Mouse (Mus musculus) midbrain, embryonic 14.5 days (tissue): ENCODE data around the gene Pde4d. TPM values are rescaled to one million over a fixed set of nuclear protein-coding genes. Genes with fewer than 3 reads are reported as not detected.

Experiments used
- ATAC-seq: fragments of 200-750 bp; cut with Nextera tagmentation; 2 replicates; pipeline ENCODE4 v1.8.0; 2017; ENCODE audit warnings: moderate number of reproducible peaks, moderate library complexity; ENCODE audit not compliant: low FRiP score, low TSS enrichment
- DNase-seq: peaks from one replicate; pipeline ENCODE4 v3.0.0-alpha.2; 2015
- H3K27ac ChIP-seq: fragments of 300-500 bp; sonication (generic); replicated peaks from 2 replicates; pipeline ENCODE4 v1.5.1; 2014; ENCODE audit warnings: mild to moderate bottlenecking, low read depth, low read length, moderate library complexity
- H3K27me3 ChIP-seq: fragments of 300-500 bp; sonication (generic); 2 replicates; pipeline ENCODE4 v1.6.1; 2014; ENCODE audit warnings: low read length, control low read depth, mixed read lengths; ENCODE audit not compliant: control insufficient read depth, insufficient read depth
- H3K36me3 ChIP-seq: fragments of 300-500 bp; sonication (generic); 2 replicates; pipeline ENCODE4 v1.6.1; 2014; ENCODE audit warnings: low read length, control low read depth; ENCODE audit not compliant: control insufficient read depth, insufficient read depth
- H3K4me1 ChIP-seq: fragments of 300-500 bp; sonication (generic); 2 replicates; pipeline ENCODE4 v1.6.1; 2014; ENCODE audit warnings: mild to moderate bottlenecking, antibody characterized with exemption, low read length, control low read depth; ENCODE audit not compliant: control insufficient read depth, insufficient read depth
- H3K4me2 ChIP-seq: fragments of 300-500 bp; sonication (generic); 2 replicates; pipeline ENCODE4 v1.6.1; 2014; ENCODE audit warnings: mild to moderate bottlenecking, low read length, moderate library complexity
- H3K4me3 ChIP-seq: fragments of 300-500 bp; sonication (generic); replicated peaks from 2 replicates; pipeline ENCODE4 v1.5.1; 2014; ENCODE audit warnings: low read depth, low read length
- H3K9ac ChIP-seq: fragments of 300-500 bp; sonication (generic); replicated peaks from 2 replicates; pipeline ENCODE4 v1.6.1; 2014; ENCODE audit warnings: mild to moderate bottlenecking, low read length, moderate library complexity
- H3K9me3 ChIP-seq: fragments of 300-500 bp; sonication (generic); 2 replicates; pipeline ENCODE4 v1.6.1; 2016; ENCODE audit warnings: low read length, control low read depth, mixed read lengths; ENCODE audit not compliant: control insufficient read depth
- WGBS: fragments of 180-500 bp; shearing (Covaris S2); extraction: QIAGEN DNeasy Blood & Tissue Kit; methylation state at CpG from one replicate; pipeline ENCODE4 v1.1.7; 2014; 5-methylcytosine and 5-hydroxymethylcytosine counted together
- polyA plus RNA-seq: library from polyadenylated mRNA; unstranded; fragments of >200 nt; fragmentation: Nextera tagmentation; extraction: Ambion mirVana; gene quantifications from 2 replicates; pipeline ENCODE4 v1.2.1, GENCODE M21; 2014

Gene Pde4d
- polyA plus RNA-seq, 1 experiment from 2014 or later, result 27.1 TPM

DNA sequence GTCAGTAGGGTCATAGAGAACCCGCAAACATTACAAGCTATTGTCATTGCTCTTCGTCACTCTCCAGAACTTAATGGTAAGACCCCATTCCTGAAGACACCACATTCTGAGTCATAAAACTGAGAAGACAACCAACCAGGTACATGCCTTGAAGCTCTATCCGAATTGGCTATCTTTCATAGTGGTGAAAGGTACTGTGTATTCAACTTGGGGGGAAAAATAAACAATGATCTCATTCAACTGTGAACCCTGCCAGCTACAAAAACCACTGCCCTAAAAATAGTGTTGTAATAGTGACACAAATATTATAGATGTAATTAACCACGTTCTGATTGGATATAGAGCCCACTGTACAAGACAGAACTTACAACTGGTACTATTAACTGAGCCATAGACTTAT, 1140.3 kb downstream of the Pde4d start:
- 86% methylated on average over 4 of the region's 4 CpGs for WGBS

DNA sequence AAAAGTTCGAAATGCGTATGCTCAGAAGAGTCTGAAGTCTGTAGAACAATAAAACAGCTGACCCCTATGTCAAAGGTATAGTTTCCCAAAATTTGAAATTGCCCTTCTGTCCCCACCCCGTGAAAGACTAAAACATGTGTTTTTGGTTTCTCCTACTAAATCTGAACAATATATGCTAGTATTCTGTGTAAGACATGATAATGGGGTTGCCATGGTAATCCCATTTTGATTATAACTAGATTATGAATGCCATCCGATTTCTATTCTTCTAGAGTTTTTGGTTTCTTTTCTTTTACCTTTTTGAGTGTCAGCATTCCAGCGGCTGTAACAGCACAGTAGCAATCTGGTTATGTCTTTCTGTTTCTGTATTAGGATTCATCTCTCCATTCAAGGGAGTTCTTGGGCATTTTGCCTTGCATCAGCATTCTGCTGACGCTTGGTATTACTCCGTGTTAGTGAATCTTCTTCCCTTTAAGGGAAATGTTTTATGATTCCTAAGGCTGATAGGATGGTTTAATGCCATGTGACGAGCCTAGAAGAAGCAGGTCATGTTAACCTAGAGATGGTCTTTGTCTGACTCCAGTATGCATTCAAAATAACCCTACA, 1142.5 kb downstream of the Pde4d start:
- no peaks in the 10 kb centered on the region for H3K36me3 ChIP-seq
- H3K4me2 ChIP-seq, result no peak overlapping the region
- H3K27me3 ChIP-seq, result no peaks in the 10 kb centered on the region
- H3K4me3 ChIP-seq, result no peak overlapping the region
- DNase-seq (no peak), ATAC-seq (no peak)
- H3K4me1 ChIP-seq, result peaks cover 8% of the 10 kb centered on the region; the same call in 1 of the 2 replicates
- no peaks in the 10 kb centered on the region for H3K9me3 ChIP-seq
- H3K27ac ChIP-seq, result no peak overlapping the region
- no peak overlapping the region for H3K9ac ChIP-seq
- WGBS, result 51% methylated on average over 8 of the region's 8 CpGs

More for the DNA sequence above, 1140.3 kb downstream of the Pde4d start:
- Histone ChIP-seq H3K4me1 (peaks cover 8% of the 10 kb centered on the region; the same call in 1 of the 2 replicates), H3K4me2 (no peak overlapping the region), H3K27ac (no peak overlapping the region), H3K9ac (no peak overlapping the region), H3K27me3 (no peaks in the 10 kb centered on the region), H3K36me3 (no peaks in the 10 kb centered on the region), H3K4me3 (no peak overlapping the region), H3K9me3 (no peaks in the 10 kb centered on the region)
- DNase-seq (no peak), ATAC-seq (no peak)

DNA sequence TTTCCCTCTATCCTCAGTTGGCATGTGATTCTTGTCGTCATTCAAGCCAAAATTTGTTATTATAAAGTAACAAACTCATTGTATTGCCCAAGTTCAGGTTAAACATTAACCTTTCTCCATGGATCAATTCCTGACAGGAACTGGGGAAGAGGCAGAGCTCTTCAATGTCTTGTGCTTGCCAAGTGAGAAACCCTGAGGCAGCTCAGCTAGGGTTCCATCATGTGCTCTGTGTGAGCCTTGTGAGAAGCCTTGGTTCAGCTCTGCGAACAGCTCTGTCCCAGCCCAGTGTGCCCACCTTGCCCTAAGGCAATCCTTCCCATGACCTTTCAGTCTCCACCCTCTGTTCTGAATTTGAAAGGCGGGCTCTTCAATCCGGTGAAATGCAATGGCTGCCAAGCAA, 1150.0 kb downstream of the Pde4d start:
- Histone ChIP-seq H3K4me1 (no peaks in the 10 kb centered on the region), H3K27ac (no peak overlapping the region), H3K9me3 (no peaks in the 10 kb centered on the region), H3K4me3 (no peak overlapping the region), H3K27me3 (no peaks in the 10 kb centered on the region), H3K4me2 (no peak overlapping the region), H3K36me3 (no peaks in the 10 kb centered on the region), H3K9ac (no peak overlapping the region)
- no peak for ATAC-seq
- 69% methylated on average over 4 of the region's 4 CpGs for WGBS
- no peak for DNase-seq

DNA sequence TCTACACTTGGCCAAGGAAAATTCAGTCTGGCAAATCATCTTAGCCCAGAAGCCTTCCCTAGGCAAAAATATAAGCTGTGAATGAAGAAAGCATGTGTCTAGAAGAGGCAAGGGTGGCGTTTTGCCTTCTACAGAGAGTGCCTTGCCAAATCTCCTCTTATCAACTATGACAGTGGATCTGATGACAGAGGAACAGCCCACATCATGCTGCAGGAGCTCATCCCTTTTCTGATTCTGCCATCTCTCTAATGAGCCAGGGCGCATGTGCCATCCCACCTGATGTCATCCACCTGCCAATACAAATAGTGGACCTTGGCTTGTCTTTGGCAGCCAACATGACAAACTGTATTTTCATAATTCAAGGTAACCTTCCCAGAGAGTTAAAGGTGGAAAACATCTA, 1154.3 kb downstream of the Pde4d start:
- H3K27ac ChIP-seq, result no peak overlapping the region

DNA sequence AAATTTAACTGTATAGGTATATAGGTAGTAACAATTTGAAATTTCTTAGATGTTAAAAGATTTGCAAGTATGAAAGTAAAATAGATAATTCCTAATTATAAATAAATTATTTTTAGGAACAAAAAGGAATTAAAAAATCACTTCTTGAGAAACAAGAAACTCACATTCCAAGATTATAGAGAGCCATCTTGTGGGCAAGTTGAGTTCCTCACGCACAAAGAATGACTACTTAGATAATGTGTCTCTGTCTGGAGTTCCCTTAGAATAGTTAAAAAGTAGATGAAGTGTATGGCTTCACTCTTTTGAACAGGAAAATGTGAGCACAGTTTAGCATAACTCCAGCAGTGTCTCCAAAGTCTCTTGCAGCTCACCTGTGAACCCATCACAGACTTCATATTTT, 1155.4 kb downstream of the Pde4d start:
- Histone ChIP-seq H3K36me3 (no peaks in the 10 kb centered on the region), H3K9ac (no peak overlapping the region), H3K4me3 (no peak overlapping the region), H3K27ac (no peak overlapping the region), H3K4me2 (no peak overlapping the region), H3K4me1 (no peaks in the 10 kb centered on the region), H3K27me3 (no peaks in the 10 kb centered on the region), H3K9me3 (no peaks in the 10 kb centered on the region)
- DNase-seq (peak; percentile 40), ATAC-seq (no peak)
- WGBS, result 56% methylated on average over 1 of the region's 1 CpGs

More for the DNA sequence above, 1154.3 kb downstream of the Pde4d start:
- 86% methylated on average over 2 of the region's 2 CpGs for WGBS
- Histone ChIP-seq H3K9me3 (no peaks in the 10 kb centered on the region), H3K27me3 (no peaks in the 10 kb centered on the region), H3K4me1 (no peaks in the 10 kb centered on the region), H3K9ac (no peak overlapping the region), H3K4me2 (no peak overlapping the region), H3K4me3 (no peak overlapping the region), H3K36me3 (no peaks in the 10 kb centered on the region)
- DNase-seq (no peak), ATAC-seq (no peak)

GRCm38 (mm10) chr13:109609106-109609804, 1159.5 kb downstream of the Pde4d start:
- Histone ChIP-seq H3K36me3 (no peaks in the 10 kb centered on the region), H3K4me3 (no peak overlapping the region), H3K9me3 (no peaks in the 10 kb centered on the region), H3K4me1 (0 out of 2 replicates have a peak, but pooled peaks cover 2% of the 10 kb centered on the region), H3K4me2 (no peak overlapping the region), H3K27me3 (no peaks in the 10 kb centered on the region), H3K27ac (no peak overlapping the region), H3K9ac (no peak overlapping the region)
- 80% methylated on average over 9 of the region's 9 CpGs for WGBS
- ATAC-seq (no peak), DNase-seq (no peak)

GRCm38 (mm10) chr13:109609805-109610187, 1160.0 kb downstream of the Pde4d start:
- WGBS, result 23% methylated on average over 3 of the region's 3 CpGs
- H3K4me3 ChIP-seq, result no peak overlapping the region
- H3K36me3 ChIP-seq, result no peaks in the 10 kb centered on the region
- 0 out of 2 replicates have a peak, but pooled peaks cover 2% of the 10 kb centered on the region for H3K4me1 ChIP-seq
- no peak overlapping the region for H3K9ac ChIP-seq
- no peaks in the 10 kb centered on the region for H3K27me3 ChIP-seq
- H3K4me2 ChIP-seq, result no peak overlapping the region
- H3K27ac ChIP-seq, result no peak overlapping the region
- DNase-seq (peak; percentile 88), ATAC-seq (no peak)
- H3K9me3 ChIP-seq, result no peaks in the 10 kb centered on the region

- H3K4me3 ChIP-seq, result no peak overlapping the region
- H3K4me2 ChIP-seq, result no peak overlapping the region
- H3K9me3 ChIP-seq, result no peaks in the 10 kb centered on the region
- DNase-seq, result no peak
- 97% methylated on average over 2 of the region's 2 CpGs for WGBS
- no peaks in the 10 kb centered on the region for H3K36me3 ChIP-seq
- no peak overlapping the region for H3K27ac ChIP-seq
- no peak for ATAC-seq
- no peak overlapping the region for H3K9ac ChIP-seq
- H3K4me1 ChIP-seq, result 0 out of 2 replicates have a peak, but pooled peaks cover 2% of the 10 kb centered on the region
- H3K27me3 ChIP-seq, result no peaks in the 10 kb centered on the region
Observed at GRCm38 (mm10) chr13:109610772-109611171, 1161.0 kb downstream of the Pde4d start.
